Mouse (Mus musculus) myocyte (in vitro differentiated cells): ENCODE measurements around the gene Gm10803.

Source experiments
- MAX ChIP-seq: IDR thresholded peaks from one replicate; pipeline ENCODE4 v1.6.1; 2011; ENCODE audit warnings: low read depth, mild to moderate bottlenecking, control low read depth
- MYOD1 ChIP-seq, 3 experiments: IDR thresholded peaks; one replicate each; pipeline ENCODE4 v1.6.1; 2011; ENCODE audit warnings: control low read depth in 2 of 3, low read depth in 2 of 3, mild to moderate bottlenecking in 2 of 3, moderate library complexity in 1 of 3; ENCODE audit not compliant: insufficient read length in 2 of 3, control insufficient read depth in 1 of 3
- POLR2A ChIP-seq: IDR thresholded peaks from one replicate; pipeline ENCODE4 v1.6.1; 2011; ENCODE audit warnings: low read depth, mild to moderate bottlenecking, control low read depth, moderate library complexity; ENCODE audit not compliant: insufficient read length
- POLR2AphosphoS2 ChIP-seq: IDR thresholded peaks from one replicate; pipeline ENCODE4 v1.6.1; 2011; ENCODE audit warnings: low read depth, control low read depth; ENCODE audit not compliant: insufficient read length
- TCF12 ChIP-seq: IDR thresholded peaks from one replicate; pipeline ENCODE4 v1.6.1; 2011; ENCODE audit warnings: mild to moderate bottlenecking, control low read depth; ENCODE audit not compliant: poor library complexity, insufficient read depth, severe bottlenecking

GRCm38 (mm10) chr2:93521571-93521970 lies 38.8 kb upstream of the Gm10803 start:
- TF ChIP-seq TCF12 (no peak), POLR2AphosphoS2 (no peak), MAX (no peak), MYOD1 (IDR thresholded peaks at IDR 0.05; ENCODE audit: control insufficient read depth in 1 of 3, insufficient read length in 2 of 3, low read depth in 2 of 3) (no peak), POLR2A (no peak)
